Mouse (Mus musculus) cerebellum, adult 2 months (tissue): Measurements from ENCODE around the gene Hspa1a.
"Not testable (repeated sequence)": the region's sequence is repeated elsewhere in the genome, so short reads cannot be mapped to it uniquely, and the experiment has no call there.

Experiments
- CTCF ChIP-seq: fragments of 200-500 bp; IDR thresholded peaks from 2 replicates; pipeline ENCODE4 v1.5.1; 2011; ENCODE audit warnings: low read depth, mild to moderate bottlenecking, control low read depth, low read length, moderate library complexity, borderline replicate concordance; ENCODE audit not compliant: insufficient read depth
- POLR2A ChIP-seq: fragments of 200-500 bp; IDR thresholded peaks from 2 replicates; pipeline ENCODE4 v1.6.1; 2011; ENCODE audit warnings: low read length, control low read depth, borderline replicate concordance; ENCODE audit not compliant: insufficient read depth

GRCm38 (mm10) chr17:34969822-34970221 lies 2.1 kb downstream of the Hspa1a start, which contains the start of gene Gm20481:
- not testable (repeated sequence) for TF ChIP-seq CTCF, POLR2A
